Mouse (Mus musculus) ES-E14 (cell line): ENCODE measurements around the gene Timm17a. TPM values are rescaled to one million over a fixed set of nuclear protein-coding genes. Genes with fewer than 3 reads are reported as not detected.

Experiments
- DNase-seq: peaks from one replicate; pipeline ENCODE4 v3.0.0-alpha.2; 2013; ENCODE audit warnings: low read depth, low spot score
- H3K27ac ChIP-seq: 2 replicates; pipeline ENCODE4 v1.5.1; 2012; ENCODE audit warnings: low read depth, mild to moderate bottlenecking, low read length, moderate library complexity, mixed read lengths; ENCODE audit not compliant: poor library complexity, insufficient read depth, severe bottlenecking
- H3K36me3 ChIP-seq: 2 replicates; pipeline ENCODE4 v1.6.1; 2012; ENCODE audit warnings: mild to moderate bottlenecking, low read length, moderate library complexity, mixed read lengths; ENCODE audit not compliant: control insufficient read depth, poor library complexity, insufficient read depth, severe bottlenecking
- H3K4me1 ChIP-seq, 2 experiments: fragments of 150-350 bp in 1 of 2; sonication (generic) in 1 of 2; 2 replicates each; pipeline ENCODE4 v1.6.1; 2012; ENCODE audit warnings: low read length in 2 of 2, mild to moderate bottlenecking in 1 of 2, mixed read lengths in 1 of 2; ENCODE audit not compliant: control insufficient read depth in 2 of 2, insufficient read depth in 2 of 2, poor library complexity in 1 of 2
- H3K4me3 ChIP-seq, 2 experiments: fragments of 150-350 bp in 1 of 2; sonication (generic) in 1 of 2; 2 replicates each; pipeline ENCODE4 v1.5.1; 2012; ENCODE audit warnings: low read length in 2 of 2, low read depth in 1 of 2, mild to moderate bottlenecking in 1 of 2, mixed read lengths in 1 of 2; ENCODE audit not compliant: insufficient read depth in 1 of 2, poor library complexity in 1 of 2, severe bottlenecking in 1 of 2
- H3K9ac ChIP-seq: 2 replicates; pipeline ENCODE4 v1.6.1; 2012; ENCODE audit warnings: low read depth, mild to moderate bottlenecking, low read length, mixed read lengths; ENCODE audit not compliant: poor library complexity, insufficient read depth, severe bottlenecking
- H3K9me3 ChIP-seq: fragments of 150-350 bp; sonication (generic); 2 replicates; pipeline ENCODE4 v1.6.1; 2012; ENCODE audit warnings: low read depth, mild to moderate bottlenecking, low read length; ENCODE audit not compliant: control insufficient read depth, insufficient read depth
- CHD2 ChIP-seq: IDR thresholded peaks from 2 replicates; pipeline ENCODE4 v1.6.1; 2014; ENCODE audit warnings: mild to moderate bottlenecking, low read depth, low read length, inconsistent platforms
- HCFC1 ChIP-seq: IDR thresholded peaks from 2 replicates; pipeline ENCODE4 v1.6.1; 2012; ENCODE audit warnings: low read length, inconsistent platforms, borderline replicate concordance; ENCODE audit not compliant: insufficient read depth
- MAFK ChIP-seq: IDR thresholded peaks from 2 replicates; pipeline ENCODE4 v1.6.1; 2014; ENCODE audit warnings: mild to moderate bottlenecking, low read depth, low read length, inconsistent platforms; ENCODE audit not compliant: insufficient read depth
- ZC3H11A ChIP-seq: IDR thresholded peaks from 2 replicates; pipeline ENCODE4 v1.6.1; 2012; ENCODE audit warnings: low read depth, mild to moderate bottlenecking, inconsistent platforms, low read length, borderline replicate concordance
- ZNF384 ChIP-seq: IDR thresholded peaks from 2 replicates; pipeline ENCODE4 v1.6.1; 2012; ENCODE audit warnings: low read depth, low read length, inconsistent platforms
- in situ Hi-C, 2 experiments: fragments of 600-800 bp; cut with MboI; formaldehyde crosslinking; loops; one replicate each; pipeline ENCODE4 v1.15.1; 2025; ENCODE audit warnings: low sequenced_read_pairs in 2 of 2, inconsistent platforms in 1 of 2; ENCODE audit not compliant: unreplicated experiment in 2 of 2
- total RNA-seq: library from RNA; depleted of rRNA; stranded (reverse); fragments of 300-350 nt; gene quantifications from 2 replicates; pipeline ENCODE4 v1.2.3, GENCODE M21; 2012

The Timm17a gene
- total RNA-seq, 1 experiment: 187 TPM

GRCm38 (mm10) chr1:135351953-135352352, 38.4 kb upstream of the Timm17a start:
- Histone ChIP-seq H3K36me3 (no peaks in the 10 kb centered on the region), H3K4me1 (peaks cover 1 to 11% of the 10 kb centered on the region in 2 experiments; a peak in 3 of 4 replicates), H3K9ac (no peak overlapping the region), H3K4me3 (no peak overlapping the region), H3K27ac (no peak overlapping the region), H3K9me3 (no peaks in the 10 kb centered on the region)
- in situ Hi-C loops: loop anchor here in 1 of 2 experiments (25.0 kb wide), 1 partner anchor 190 kb away; the partner anchor contains the start of gene Gpr37l1
- TF ChIP-seq MAFK (no peak), HCFC1 (no peak), CHD2 (no peak), ZC3H11A (no peak), ZNF384 (no peak)
- no peak for DNase-seq

DNA sequence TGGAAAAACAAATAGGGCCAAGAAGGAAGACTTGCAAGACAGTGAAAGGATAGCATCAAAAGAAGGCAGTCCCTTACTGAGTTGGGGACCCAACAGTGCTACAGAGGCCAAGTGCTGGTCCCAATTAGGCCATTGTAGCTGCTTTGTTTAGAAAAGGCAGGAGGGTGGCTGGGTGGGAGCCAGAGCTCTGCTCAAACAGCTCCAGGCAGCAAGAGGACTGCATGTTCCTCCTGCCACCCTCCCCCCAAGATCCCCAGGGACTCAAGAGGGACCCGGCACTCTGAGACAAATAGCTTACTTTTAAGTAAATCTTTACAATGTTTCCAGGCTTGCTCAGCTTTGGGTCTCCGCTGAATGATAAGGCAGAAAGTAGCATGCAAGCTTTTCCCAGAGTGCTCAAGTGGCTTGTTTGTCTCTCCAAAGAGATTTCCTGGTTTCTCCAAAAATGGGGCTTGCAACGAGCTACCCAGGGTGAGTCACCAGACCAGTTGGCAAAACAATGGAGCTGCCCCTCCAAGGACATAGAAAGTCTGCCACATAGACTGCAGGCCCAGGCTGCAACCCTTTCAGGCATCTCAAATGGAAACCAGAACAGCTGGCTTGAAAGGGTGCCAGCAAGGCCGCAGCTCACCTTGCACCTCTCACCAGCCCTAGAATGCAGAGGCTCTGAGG, 34.1 kb upstream of the Timm17a start:
- in situ Hi-C loops: no loop called here
- Histone ChIP-seq H3K4me1 (peaks cover 8 to 18% of the 10 kb centered on the region in 2 experiments), H3K4me3 (no peak overlapping the region), H3K36me3 (no peaks in the 10 kb centered on the region), H3K9me3 (no peaks in the 10 kb centered on the region), H3K9ac (no peak overlapping the region), H3K27ac (no peak overlapping the region)
- TF ChIP-seq CHD2 (no peak), HCFC1 (no peak), ZNF384 (no peak), MAFK (no peak), ZC3H11A (no peak)
- no peak for DNase-seq

DNA sequence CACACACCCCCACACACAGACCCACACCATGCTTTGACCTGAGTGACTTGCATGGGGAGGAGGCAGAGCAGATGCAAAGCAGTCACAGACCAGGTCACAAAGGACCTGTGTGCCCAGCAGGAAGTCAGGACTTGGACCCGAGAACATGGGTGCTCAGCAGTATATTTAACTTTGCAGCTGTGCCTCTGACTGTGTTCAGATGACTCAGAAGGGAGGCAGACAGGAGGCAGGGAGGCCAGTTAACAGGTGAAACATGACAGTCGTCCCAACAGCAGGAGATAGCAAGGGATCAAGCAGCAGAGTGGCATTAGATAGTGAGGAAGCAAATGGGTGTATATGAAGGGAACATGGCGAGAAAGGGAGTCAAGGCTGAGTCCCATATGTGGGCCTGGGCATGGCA, 33.3 kb upstream of the Timm17a start:
- DNase-seq: no peak
- H3K4me3 ChIP-seq: no peak overlapping the region

DNA sequence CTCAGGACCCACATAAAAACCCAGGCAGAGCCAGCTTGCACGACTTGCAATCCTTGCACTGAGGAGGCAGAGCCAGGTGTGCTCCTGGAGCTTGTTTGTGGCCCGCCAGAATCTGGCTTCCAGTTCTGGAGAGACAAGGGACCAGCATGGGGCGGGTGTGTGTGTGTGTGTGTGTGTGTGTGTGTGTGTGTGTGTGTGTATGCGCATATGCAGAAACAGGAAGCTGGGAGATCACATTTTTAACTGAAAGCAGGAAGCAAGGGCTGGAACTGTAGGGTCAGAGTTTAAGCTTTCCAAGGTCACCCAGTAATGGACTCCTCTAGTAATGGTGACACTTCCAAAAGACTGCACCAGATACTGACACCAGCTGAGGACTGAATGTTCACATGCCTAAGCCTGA, 30.4 kb upstream of the Timm17a start:
- peaks cover 8 to 19% of the 10 kb centered on the region in 2 experiments for H3K4me1 ChIP-seq
- no peak for DNase-seq
- no peak overlapping the region for H3K4me3 ChIP-seq
- no peaks in the 10 kb centered on the region for H3K9me3 ChIP-seq
- H3K36me3 ChIP-seq: no peaks in the 10 kb centered on the region
- peak overlapping the region; percentile 34; the same call in 1 of the 2 replicates for H3K27ac ChIP-seq
- no peak overlapping the region; the same call in 1 of the 2 replicates for H3K9ac ChIP-seq
- TF ChIP-seq MAFK (no peak), ZNF384 (no peak), ZC3H11A (no peak), CHD2 (no peak), HCFC1 (no peak)
- in situ Hi-C loops: no loop called here

More for the DNA sequence above, 33.3 kb upstream of the Timm17a start:
- H3K4me1 ChIP-seq: peaks cover 8 to 20% of the 10 kb centered on the region in 2 experiments
- H3K36me3 ChIP-seq: no peaks in the 10 kb centered on the region
- H3K9me3 ChIP-seq: no peaks in the 10 kb centered on the region
- H3K9ac ChIP-seq: no peak overlapping the region
- TF ChIP-seq CHD2 (no peak), ZNF384 (no peak), ZC3H11A (no peak), MAFK (no peak), HCFC1 (no peak)
- no peak overlapping the region for H3K27ac ChIP-seq
- in situ Hi-C loops: no loop called here

- in situ Hi-C loops: no loop called here
Observed at GRCm38 (mm10) chr1:135341947-135342346, 28.4 kb upstream of the Timm17a start.

More at GRCm38 (mm10) chr1:135341947-135342346, 28.4 kb upstream of the Timm17a start:
- DNase-seq: no peak
- no peaks in the 10 kb centered on the region for H3K9me3 ChIP-seq
- H3K36me3 ChIP-seq: no peaks in the 10 kb centered on the region
- peaks cover 6 to 9% of the 10 kb centered on the region in 2 experiments; a peak in 3 of 4 replicates for H3K4me1 ChIP-seq
- H3K4me3 ChIP-seq: no peak overlapping the region
- H3K9ac ChIP-seq: no peak overlapping the region
- TF ChIP-seq HCFC1: no peak
- TF ChIP-seq ZC3H11A: no peak
- TF ChIP-seq CHD2: no peak
- TF ChIP-seq MAFK: no peak
- no peak for TF ChIP-seq ZNF384
- H3K27ac ChIP-seq: no peak overlapping the region
